Mouse (Mus musculus): ENCODE results near the gene Smyd3. TPM values are rescaled to one million over a fixed set of nuclear protein-coding genes. Genes with fewer than 3 reads are reported as not detected.

The Smyd3 gene
- total RNA-seq, 2 experiments from 2014 or later, result 7.5 to 8.3 TPM

- DNase-seq, result no peak
Measured at GRCm38 (mm10) chr1:179013021-179013420, 504.8 kb downstream of the Smyd3 start.

- DNase-seq, result peak; percentile 90
Measured at GRCm38 (mm10) chr1:179012273-179012672, 505.6 kb downstream of the Smyd3 start.

GRCm38 (mm10) chr1:179010756-179011155 lies 507.1 kb downstream of the Smyd3 start:
- no peak for DNase-seq

- peak in 1 of 2 experiments; percentile 7 for DNase-seq
Measured at GRCm38 (mm10) chr1:179009911-179010310, 507.9 kb downstream of the Smyd3 start.

GRCm38 (mm10) chr1:179004133-179004866 lies 513.5 kb downstream of the Smyd3 start:
- DNase-seq, result no peak

GRCm38 (mm10) chr1:179003406-179004132 lies 514.3 kb downstream of the Smyd3 start:
- peak in 1 of 2 experiments; percentile 13 for DNase-seq

- no peak for DNase-seq
Measured at GRCm38 (mm10) chr1:178999876-179000528, 517.8 kb downstream of the Smyd3 start.

GRCm38 (mm10) chr1:178997870-178998269 lies 520.0 kb downstream of the Smyd3 start:
- DNase-seq, result no peak

GRCm38 (mm10) chr1:178994263-178994662 lies 523.6 kb downstream of the Smyd3 start:
- DNase-seq, result no peak

- DNase-seq, result peak; percentile 6 to 33
Measured at GRCm38 (mm10) chr1:178992503-178992902, 525.3 kb downstream of the Smyd3 start.

- no peak for DNase-seq
Measured at GRCm38 (mm10) chr1:178991470-178991869, 526.4 kb downstream of the Smyd3 start.

GRCm38 (mm10) chr1:178991045-178991444 lies 526.8 kb downstream of the Smyd3 start:
- DNase-seq, result no peak

GRCm38 (mm10) chr1:178989485-178989884 lies 528.4 kb downstream of the Smyd3 start:
- DNase-seq, result peak; percentile 8 to 26

GRCm38 (mm10) chr1:178988176-178988575 lies 529.7 kb downstream of the Smyd3 start:
- DNase-seq, result no peak

- DNase-seq, result no peak
Measured at GRCm38 (mm10) chr1:178981641-178982040, 536.2 kb downstream of the Smyd3 start.

- no peak for DNase-seq
Measured at GRCm38 (mm10) chr1:178980185-178980584, 537.7 kb downstream of the Smyd3 start.

GRCm38 (mm10) chr1:178978617-178979245 lies 539.1 kb downstream of the Smyd3 start:
- no peak for DNase-seq

GRCm38 (mm10) chr1:178972055-178972454 lies 545.8 kb downstream of the Smyd3 start:
- no peak for DNase-seq

- no peak for DNase-seq
Measured at GRCm38 (mm10) chr1:178961661-178962060, 556.2 kb downstream of the Smyd3 start.

GRCm38 (mm10) chr1:178960015-178960559 lies 557.8 kb downstream of the Smyd3 start:
- DNase-seq, result peak; percentile 34 to 78

- no peak for DNase-seq
Measured at GRCm38 (mm10) chr1:178958641-178959040, 559.2 kb downstream of the Smyd3 start.

- no peak for DNase-seq
Measured at GRCm38 (mm10) chr1:178952910-178953309, 564.9 kb downstream of the Smyd3 start.

Data from heart, adult 18-20 months (tissue).